ENCODE assay signal across 17 mouse cellular contexts in the genomic region with DNA sequence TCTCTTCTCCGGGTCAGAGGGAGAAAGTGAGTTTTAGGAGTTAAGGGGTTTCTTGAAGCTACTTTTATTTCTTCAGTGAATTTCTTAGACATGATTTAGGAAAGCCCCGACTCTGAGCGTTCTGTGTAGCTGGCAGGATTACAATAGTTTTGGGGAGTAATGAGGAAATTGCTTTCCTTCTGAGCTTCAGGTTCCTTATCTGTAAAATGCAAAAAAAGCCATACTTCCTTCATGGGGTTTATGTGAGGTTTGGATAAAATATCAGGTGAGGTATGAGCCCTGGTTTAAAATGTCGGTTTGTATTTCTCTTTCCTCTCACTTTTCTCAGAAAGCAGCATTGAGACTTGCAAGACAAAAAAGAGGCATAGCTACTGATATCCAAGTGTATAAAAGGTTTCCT.
"Had no signal": no experiment of that assay in that cellular context is flagged by ENCODE, and none has a peak within 500 bp of the region (broad histone marks: within the 10 kb centered on the region; RNA-seq: fewer than 3 reads in every experiment).

No protein-coding gene starts in this region.

- ATAC-seq: liver, embryonic 12.5 days; liver, postnatal 0 days; lung, postnatal 0 days; midbrain, embryonic 13.5 days; midbrain, embryonic 15.5 days; midbrain, embryonic 16.5 days had no signal

- DNase-seq: left cerebral cortex, postnatal 4 days; liver; liver, embryonic 13.5 days; liver, postnatal 0 days; lung, adult 18-20 months; lung, adult 2 months; lung, embryonic 14.5 days; lung, postnatal 10 days; lung, postnatal 14 days; lung, postnatal 36 days; lung, postnatal 4 days; midbrain, embryonic 14.5 days had no signal
